Mouse (Mus musculus): ENCODE data around the gene Slc16a5. TPM values are rescaled to one million over a fixed set of nuclear protein-coding genes. Genes with fewer than 3 reads are reported as not detected.

Gene Slc16a5
- 0.09 and 0.13 TPM in 2 replicates for polyA plus RNA-seq (2015; fragmentation: Nextera tagmentation; extraction: Ambion mirVana)

DNA sequence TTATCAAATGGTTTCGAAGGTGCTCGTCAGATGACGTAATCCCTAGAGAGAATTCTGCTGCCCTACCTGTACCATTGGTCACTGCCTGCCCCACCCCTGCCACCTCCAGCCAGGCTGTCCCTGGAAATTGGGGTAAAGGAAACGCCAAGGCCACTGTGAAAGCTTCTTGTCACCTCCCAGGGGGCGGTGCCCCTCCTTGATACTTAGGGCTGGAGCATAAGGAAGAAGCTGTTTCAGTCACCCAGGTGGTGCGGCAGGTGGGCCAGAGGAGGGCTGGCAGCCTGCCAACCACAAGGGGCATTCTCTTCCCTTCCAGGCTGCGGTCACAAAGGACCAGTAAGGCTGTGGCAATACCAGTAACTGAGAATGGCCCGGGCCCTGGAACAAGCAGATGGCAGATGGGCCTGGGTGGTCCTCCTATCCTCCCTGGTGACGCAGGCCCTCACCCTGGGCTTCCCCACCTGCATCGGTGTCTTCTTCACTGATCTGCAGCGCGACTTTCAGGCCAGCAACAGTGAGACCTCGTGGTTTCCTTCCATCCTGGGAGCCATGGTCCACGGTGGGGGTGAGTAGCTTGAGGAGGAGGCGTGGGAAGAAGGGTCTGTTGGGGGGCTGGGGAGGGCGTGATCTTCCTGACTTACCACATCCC, at the start of gene Slc16a5:
Gene Slc16a5 (plus strand): TSS at position 232 of the 649 bp plus-strand sequence.
- ATAC-seq, result no peak
- Histone ChIP-seq H3K36me3 (no peaks in the 10 kb centered on the region), H3K4me2 (replicated peaks) (no peak within 1 kb of the TSS), H3K27ac (no peak within 1 kb of the TSS), H3K9me3 (no peaks in the 10 kb centered on the region), H3K27me3 (no peaks in the 10 kb centered on the region), H3K4me3 (replicated peaks) (no peak within 1 kb of the TSS), H3K4me1 (replicated peaks) (peaks cover 6% of the 10 kb centered on the region), H3K9ac (replicated peaks) (no peak within 1 kb of the TSS)
- 83% methylated on average over 16 of the region's 16 CpGs for WGBS

GRCm38 (mm10) chr11:115419531-115420237, 42.6 kb upstream of the Slc16a5 start, which contains the start of the genes Atp5h and Kctd2:
Atp5h (minus strand) TSS chr11:115419962.
Kctd2 (plus strand) TSS chr11:115420128.
- Histone ChIP-seq H3K27ac (peak within 1 kb of the TSS; percentile 88), H3K36me3 (peaks cover 40% of the 10 kb centered on the region), H3K9me3 (no peaks in the 10 kb centered on the region), H3K4me2 (replicated peaks) (peak within 1 kb of the TSS; percentile 97), H3K4me1 (replicated peaks) (peaks cover 36% of the 10 kb centered on the region), H3K9ac (replicated peaks) (peak within 1 kb of the TSS; percentile 95), H3K4me3 (replicated peaks) (peak within 1 kb of the TSS; percentile 95), H3K27me3 (no peaks in the 10 kb centered on the region)
- peak; percentile 97 for ATAC-seq
- WGBS, result under 1% methylated on average over 54 of the region's 56 CpGs

- H3K4me3 ChIP-seq (replicated peaks), result peak overlapping the region; percentile 95
- peak; percentile 80 for ATAC-seq
- peak overlapping the region; percentile 88 for H3K27ac ChIP-seq
- peak overlapping the region; percentile 92 for H3K4me2 ChIP-seq (replicated peaks)
- H3K4me1 ChIP-seq (replicated peaks), result peaks cover 36% of the 10 kb centered on the region
- peaks cover 41% of the 10 kb centered on the region for H3K36me3 ChIP-seq
- H3K9ac ChIP-seq (replicated peaks), result peak overlapping the region; percentile 95
- 3% methylated on average over 45 of the region's 45 CpGs for WGBS
- no peaks in the 10 kb centered on the region for H3K27me3 ChIP-seq
- no peaks in the 10 kb centered on the region for H3K9me3 ChIP-seq
Measured at GRCm38 (mm10) chr11:115420336-115421190, 41.7 kb upstream of the Slc16a5 start.

DNA sequence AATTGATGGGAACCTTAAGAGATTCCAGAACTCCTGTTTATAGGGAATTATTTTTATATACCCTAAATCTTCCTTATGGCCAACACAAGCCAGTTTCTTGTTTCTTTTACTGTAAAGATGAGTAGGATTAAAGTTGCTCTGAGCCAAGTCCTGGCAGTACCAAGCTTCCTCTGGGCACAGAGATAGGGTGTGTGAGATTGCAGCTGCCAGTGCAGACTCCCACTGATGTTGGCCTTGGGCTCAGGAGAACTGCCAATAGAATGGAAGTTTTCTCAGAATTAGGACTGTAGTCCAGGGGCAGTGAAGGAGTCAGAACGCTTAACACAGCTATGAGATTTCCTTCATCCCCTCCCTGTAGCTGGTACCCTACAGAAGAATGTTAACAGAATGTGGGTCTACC, 40.9 kb upstream of the Slc16a5 start:
- Histone ChIP-seq H3K9me3 (no peaks in the 10 kb centered on the region), H3K4me2 (replicated peaks) (peak overlapping the region; percentile 92), H3K9ac (replicated peaks) (no peak overlapping the region; the same call in 1 of the 2 replicates), H3K27me3 (no peaks in the 10 kb centered on the region), H3K36me3 (peaks cover 41% of the 10 kb centered on the region), H3K4me1 (replicated peaks) (peaks cover 36% of the 10 kb centered on the region), H3K27ac (no peak overlapping the region), H3K4me3 (replicated peaks) (peak overlapping the region; percentile 95)
- ATAC-seq, result no peak
- WGBS, result 71% methylated on average over 1 of the region's 1 CpGs

- Histone ChIP-seq H3K4me1 (replicated peaks) (peaks cover 36% of the 10 kb centered on the region), H3K27ac (no peak overlapping the region), H3K36me3 (peaks cover 40% of the 10 kb centered on the region), H3K27me3 (no peaks in the 10 kb centered on the region), H3K9ac (replicated peaks) (no peak overlapping the region), H3K4me2 (replicated peaks) (no peak overlapping the region), H3K4me3 (replicated peaks) (no peak overlapping the region), H3K9me3 (no peaks in the 10 kb centered on the region)
- no peak for ATAC-seq
- WGBS, result 89% methylated on average over 16 of the region's 16 CpGs
Measured at GRCm38 (mm10) chr11:115421972-115422371, 40.3 kb upstream of the Slc16a5 start.

DNA sequence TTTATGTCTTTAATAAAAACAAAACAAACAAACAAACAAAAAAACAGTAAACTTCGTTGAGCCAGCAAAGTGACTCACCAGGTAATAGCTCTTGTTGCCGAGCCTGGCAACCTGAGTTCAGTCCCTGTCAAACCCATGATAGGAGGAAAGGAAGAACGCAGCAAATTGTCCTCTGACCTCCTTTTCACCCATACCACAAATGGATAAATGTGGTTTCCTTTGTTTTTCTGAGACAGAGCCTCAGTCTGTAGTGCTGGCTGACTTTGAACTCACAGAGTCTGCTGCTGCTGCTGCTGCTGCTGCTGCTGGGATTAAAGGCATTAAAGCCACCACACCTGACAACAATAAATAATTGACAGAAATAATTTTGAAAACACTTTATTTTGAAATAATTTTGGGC, 39.2 kb upstream of the Slc16a5 start:
- ATAC-seq, result no peak
- WGBS, result 89% methylated on average over 3 of the region's 3 CpGs

DNA sequence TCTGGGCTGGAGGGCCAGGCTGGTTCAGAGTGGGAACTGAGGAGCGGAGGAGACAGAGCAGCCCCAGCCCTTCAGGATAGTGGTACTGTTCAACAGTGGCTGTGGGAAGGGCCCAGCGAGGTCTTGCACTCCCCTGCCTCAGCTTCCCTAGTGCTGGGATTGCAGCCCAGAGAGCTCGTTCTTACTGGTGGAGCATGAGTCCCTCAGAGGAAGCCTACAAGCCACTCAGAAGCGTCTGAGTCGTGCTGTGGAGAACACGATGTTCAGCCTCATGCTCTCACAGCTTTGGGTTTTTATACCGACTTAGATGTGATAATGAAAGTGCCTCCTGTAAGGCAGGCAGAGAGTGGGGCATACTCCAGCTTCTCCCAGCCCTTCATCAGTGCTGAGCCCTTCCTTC, 37.6 kb upstream of the Slc16a5 start:
- no peak for ATAC-seq

More for the DNA sequence above, 39.2 kb upstream of the Slc16a5 start:
- Histone ChIP-seq H3K9ac (replicated peaks) (no peak overlapping the region), H3K36me3 (peaks cover 37% of the 10 kb centered on the region), H3K4me3 (replicated peaks) (no peak overlapping the region), H3K4me2 (replicated peaks) (no peak overlapping the region), H3K9me3 (no peaks in the 10 kb centered on the region), H3K4me1 (replicated peaks) (peaks cover 44% of the 10 kb centered on the region), H3K27me3 (no peaks in the 10 kb centered on the region), H3K27ac (no peak overlapping the region)

GRCm38 (mm10) chr11:115425671-115426070, 36.6 kb upstream of the Slc16a5 start:
- no peaks in the 10 kb centered on the region for H3K27me3 ChIP-seq
- WGBS, result 94% methylated on average over 6 of the region's 6 CpGs
- no peak overlapping the region for H3K4me2 ChIP-seq (replicated peaks)
- peaks cover 30% of the 10 kb centered on the region for H3K4me1 ChIP-seq (replicated peaks)
- H3K4me3 ChIP-seq (replicated peaks), result no peak overlapping the region
- H3K27ac ChIP-seq, result no peak overlapping the region
- H3K36me3 ChIP-seq, result peaks cover 59% of the 10 kb centered on the region
- no peaks in the 10 kb centered on the region for H3K9me3 ChIP-seq
- H3K9ac ChIP-seq (replicated peaks), result no peak overlapping the region
- no peak for ATAC-seq

More for the DNA sequence above, 37.6 kb upstream of the Slc16a5 start:
- Histone ChIP-seq H3K27ac (no peak overlapping the region), H3K4me2 (replicated peaks) (no peak overlapping the region), H3K27me3 (no peaks in the 10 kb centered on the region), H3K9me3 (no peaks in the 10 kb centered on the region), H3K4me3 (replicated peaks) (no peak overlapping the region), H3K4me1 (replicated peaks) (peaks cover 32% of the 10 kb centered on the region), H3K36me3 (peaks cover 49% of the 10 kb centered on the region), H3K9ac (replicated peaks) (no peak overlapping the region)
- WGBS, result 89% methylated on average over 7 of the region's 7 CpGs

- 33% methylated on average over 20 of the region's 20 CpGs for WGBS
- Histone ChIP-seq H3K4me3 (replicated peaks) (no peak overlapping the region), H3K27ac (peak overlapping the region; percentile 71), H3K36me3 (peaks cover 80% of the 10 kb centered on the region), H3K9me3 (no peaks in the 10 kb centered on the region), H3K4me1 (replicated peaks) (peaks cover 12% of the 10 kb centered on the region), H3K4me2 (replicated peaks) (peak overlapping the region; percentile 31), H3K9ac (replicated peaks) (no peak overlapping the region; the same call in 1 of the 2 replicates), H3K27me3 (no peaks in the 10 kb centered on the region)
- peak; percentile 80 for ATAC-seq
Measured at GRCm38 (mm10) chr11:115427482-115428331, 34.6 kb upstream of the Slc16a5 start.

DNA sequence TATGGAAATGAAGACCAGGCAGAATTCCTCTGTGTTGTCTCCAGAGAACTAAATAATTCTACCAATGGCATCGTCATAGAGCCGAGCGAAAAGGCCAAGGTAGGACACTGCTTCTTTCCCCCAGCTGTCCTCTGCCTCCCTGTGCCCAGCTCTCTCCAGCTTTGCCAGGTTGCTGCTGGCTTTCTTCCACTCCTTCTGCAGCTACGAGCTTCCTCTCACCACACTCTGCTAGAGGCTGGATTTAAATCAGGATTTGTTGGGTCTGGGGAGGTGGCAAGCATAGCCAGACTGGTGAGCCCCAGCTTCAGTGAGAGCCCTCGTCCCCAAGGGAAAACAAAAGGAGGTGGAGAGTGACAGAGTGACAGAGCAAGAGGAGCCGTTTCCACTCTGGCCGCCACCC, 33.0 kb upstream of the Slc16a5 start:
- Histone ChIP-seq H3K9me3 (no peaks in the 10 kb centered on the region), H3K36me3 (peaks cover 81% of the 10 kb centered on the region), H3K4me1 (replicated peaks) (peaks cover 12% of the 10 kb centered on the region), H3K4me3 (replicated peaks) (no peak overlapping the region), H3K9ac (replicated peaks) (no peak overlapping the region), H3K27ac (no peak overlapping the region), H3K4me2 (replicated peaks) (no peak overlapping the region), H3K27me3 (no peaks in the 10 kb centered on the region)
- no peak for ATAC-seq
- WGBS, result 88% methylated on average over 7 of the region's 7 CpGs

GRCm38 (mm10) chr11:115430561-115430960, 31.7 kb upstream of the Slc16a5 start:
- no peak for ATAC-seq
- peaks cover 15% of the 10 kb centered on the region for H3K4me1 ChIP-seq (replicated peaks)
- H3K36me3 ChIP-seq, result peaks cover 68% of the 10 kb centered on the region
- 94% methylated on average over 6 of the region's 6 CpGs for WGBS
- no peak overlapping the region for H3K4me2 ChIP-seq (replicated peaks)
- H3K27ac ChIP-seq, result no peak overlapping the region
- no peak overlapping the region for H3K9ac ChIP-seq (replicated peaks)
- H3K4me3 ChIP-seq (replicated peaks), result no peak overlapping the region
- no peaks in the 10 kb centered on the region for H3K9me3 ChIP-seq
- no peaks in the 10 kb centered on the region for H3K27me3 ChIP-seq
